Mouse (Mus musculus) adrenal gland, postnatal 14 days (tissue): Measurements from ENCODE around the gene Flot2. TPM values are rescaled to one million over a fixed set of nuclear protein-coding genes. Genes with fewer than 3 reads are reported as not detected.

Experiments
- DNase-seq: peaks from one replicate; pipeline ENCODE4 v3.0.0; 2021; ENCODE audit warnings: mixed read lengths
- total RNA-seq: library from RNA; stranded (reverse); gene quantifications from 2 replicates; pipeline ENCODE4 v1.2.3, GENCODE M21; 2021

The Flot2 gene
- total RNA-seq, 1 experiment from 2014 or later = 74.3 TPM

- peak; percentile 93 for DNase-seq
These were observed 22.4 kb downstream of the Flot2 start for GRCm38 (mm10) chr11:78059833-78060757.

GRCm38 (mm10) chr11:78062563-78062962 lies 24.8 kb downstream of the Flot2 start:
- no peak for DNase-seq

- no peak for DNase-seq
These were observed 28.2 kb downstream of the Flot2 start for GRCm38 (mm10) chr11:78065906-78066305.

- DNase-seq = no peak
These were observed 28.9 kb downstream of the Flot2 start for GRCm38 (mm10) chr11:78066641-78067040.

GRCm38 (mm10) chr11:78067566-78067965 lies 29.8 kb downstream of the Flot2 start:
- no peak for DNase-seq

- no peak for DNase-seq
These were observed 31.4 kb downstream of the Flot2 start for GRCm38 (mm10) chr11:78069130-78069529.

- DNase-seq = no peak
These were observed 31.9 kb downstream of the Flot2 start for GRCm38 (mm10) chr11:78069646-78070045.

GRCm38 (mm10) chr11:78071938-78072337 lies 34.2 kb downstream of the Flot2 start:
- no peak for DNase-seq

- DNase-seq = no peak
These were observed 34.8 kb downstream of the Flot2 start for GRCm38 (mm10) chr11:78072425-78073130.

GRCm38 (mm10) chr11:78073577-78074276 lies 36.0 kb downstream of the Flot2 start:
- no peak for DNase-seq

GRCm38 (mm10) chr11:78074277-78074652 lies 36.5 kb downstream of the Flot2 start:
- no peak for DNase-seq

GRCm38 (mm10) chr11:78074666-78075065 lies 36.9 kb downstream of the Flot2 start:
- no peak for DNase-seq

- peak; percentile 92 for DNase-seq
These were observed 42.5 kb downstream of the Flot2 start, which contains the start of gene Eral1 for GRCm38 (mm10) chr11:78079961-78080921. Eral1 (minus strand) TSS chr11:78080383.

- DNase-seq = no peak
These were observed 45.9 kb downstream of the Flot2 start for GRCm38 (mm10) chr11:78083595-78083994.

- no peak for DNase-seq
These were observed 49.3 kb downstream of the Flot2 start for GRCm38 (mm10) chr11:78086925-78087479.

GRCm38 (mm10) chr11:78087756-78088281 lies 50.1 kb downstream of the Flot2 start:
- DNase-seq = no peak

- no peak for DNase-seq
These were observed 56.4 kb downstream of the Flot2 start for GRCm38 (mm10) chr11:78094137-78094503.

GRCm38 (mm10) chr11:78094504-78095143 lies 56.9 kb downstream of the Flot2 start, which contains the start of gene Fam222b:
Fam222b (plus strand) TSS chr11:78094660.
- peak; percentile 98 for DNase-seq

- no peak for DNase-seq
These were observed 57.4 kb downstream of the Flot2 start for GRCm38 (mm10) chr11:78095144-78095516.

GRCm38 (mm10) chr11:78097077-78097476 lies 59.3 kb downstream of the Flot2 start:
- DNase-seq = no peak
